Mouse (Mus musculus) large intestine, adult 2 months (tissue): Measurements from ENCODE around the gene Myo18a. TPM values are rescaled to one million over a fixed set of nuclear protein-coding genes. Genes with fewer than 3 reads are reported as not detected.

Experiments used
- DNase-seq: peaks from one replicate; pipeline ENCODE4 v3.0.0-alpha.2; 2012; ENCODE audit warnings: low read depth, low spot score
- WGBS: fragments of 180-500 bp; shearing (Covaris S2); methylation state at CpG from one replicate; pipeline ENCODE4 v1.1.7; 2018; 5-methylcytosine and 5-hydroxymethylcytosine counted together
- polyA plus RNA-seq: library from polyadenylated mRNA; depleted of rRNA; stranded (reverse); fragments of >200 nt; gene quantifications from 2 replicates; pipeline ENCODE4 v1.2.3, GENCODE M21; 2012

Gene Myo18a
- polyA plus RNA-seq, 1 experiment, result 69.0 TPM

DNA sequence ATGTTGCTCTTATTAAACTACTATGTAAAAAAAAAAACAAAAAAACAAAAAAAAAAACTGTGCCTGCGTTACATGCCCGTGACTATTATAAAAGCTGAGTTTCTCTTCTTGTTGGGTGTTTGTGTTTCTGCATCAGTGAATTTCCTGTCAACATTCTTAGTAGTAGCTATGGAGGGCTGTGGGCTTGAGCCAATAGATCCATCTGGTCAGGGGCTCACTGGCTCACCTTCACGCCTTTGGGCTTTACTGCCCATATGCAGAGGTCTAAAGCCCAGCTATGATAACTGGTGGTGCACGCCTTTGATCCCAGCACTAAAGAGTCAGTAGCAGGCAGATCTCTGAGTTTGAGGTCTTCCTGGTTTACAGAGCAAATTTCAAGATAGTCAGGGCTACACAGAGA is 6.5 kb downstream of the Myo18a start:
- DNase-seq, result no peak
- 79% methylated on average over 4 of the region's 4 CpGs for WGBS

DNA sequence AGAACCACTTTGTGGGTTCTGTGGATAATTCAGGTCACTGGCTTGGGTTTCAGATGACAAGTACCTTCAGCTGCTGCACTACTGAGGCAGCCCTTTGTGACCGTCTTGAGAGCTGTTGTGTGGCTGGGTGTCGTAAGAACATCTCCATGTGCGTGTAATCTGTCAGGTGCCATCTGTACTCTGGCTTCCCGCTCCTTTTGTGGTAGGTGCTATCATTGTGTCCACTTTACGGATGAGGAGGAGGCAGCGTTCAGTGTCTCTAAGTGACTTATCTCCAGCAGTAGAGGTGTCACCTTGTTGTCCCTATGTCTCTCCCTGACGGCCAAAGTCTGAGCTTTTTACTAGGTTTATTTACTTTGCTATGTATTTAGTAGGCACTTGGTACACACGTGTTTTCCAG is 7.3 kb downstream of the Myo18a start:
- WGBS, result 58% methylated on average over 8 of the region's 8 CpGs
- no peak for DNase-seq

DNA sequence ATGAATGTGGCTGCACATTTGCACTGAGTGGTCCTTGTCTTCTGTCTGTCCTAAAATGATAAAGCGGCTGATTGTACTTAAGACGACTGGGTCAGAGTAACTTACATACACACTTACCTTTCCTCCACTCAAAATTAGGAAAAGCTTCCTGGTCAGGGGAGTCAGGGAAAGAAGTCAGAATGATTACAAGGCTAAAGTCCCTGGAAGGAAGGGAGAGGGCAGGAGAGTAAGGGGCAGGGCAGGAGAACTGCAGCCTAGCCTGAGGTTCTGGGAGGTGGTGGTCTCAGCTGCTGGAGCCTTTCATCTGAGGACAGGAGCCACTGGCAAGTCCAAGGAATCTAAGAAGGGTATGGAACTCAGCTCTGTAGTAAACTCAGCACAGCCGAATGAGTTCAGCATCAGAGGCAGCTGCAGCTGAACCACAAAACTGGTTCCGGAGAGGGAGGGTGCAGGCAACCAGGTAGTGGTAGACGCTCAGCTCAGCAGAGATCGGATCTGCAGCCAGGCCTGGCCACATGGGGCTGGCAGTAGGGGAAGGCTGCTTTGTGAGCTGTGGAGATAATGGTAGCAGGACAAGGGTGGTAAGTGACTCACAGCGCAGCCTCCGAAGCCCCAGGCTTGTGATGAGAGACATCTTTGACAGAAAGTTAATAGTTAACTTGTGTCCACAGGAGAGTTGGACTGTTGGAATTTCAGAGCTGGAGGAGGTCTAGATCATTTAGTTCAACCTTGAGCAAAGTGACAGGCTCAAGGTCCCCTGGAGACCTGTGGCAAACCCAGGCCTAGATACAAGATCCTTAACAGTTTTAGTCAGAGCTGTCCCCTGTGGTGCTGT is 9.1 kb downstream of the Myo18a start:
- DNase-seq, result no peak
- 32% methylated on average over 8 of the region's 8 CpGs for WGBS

DNA sequence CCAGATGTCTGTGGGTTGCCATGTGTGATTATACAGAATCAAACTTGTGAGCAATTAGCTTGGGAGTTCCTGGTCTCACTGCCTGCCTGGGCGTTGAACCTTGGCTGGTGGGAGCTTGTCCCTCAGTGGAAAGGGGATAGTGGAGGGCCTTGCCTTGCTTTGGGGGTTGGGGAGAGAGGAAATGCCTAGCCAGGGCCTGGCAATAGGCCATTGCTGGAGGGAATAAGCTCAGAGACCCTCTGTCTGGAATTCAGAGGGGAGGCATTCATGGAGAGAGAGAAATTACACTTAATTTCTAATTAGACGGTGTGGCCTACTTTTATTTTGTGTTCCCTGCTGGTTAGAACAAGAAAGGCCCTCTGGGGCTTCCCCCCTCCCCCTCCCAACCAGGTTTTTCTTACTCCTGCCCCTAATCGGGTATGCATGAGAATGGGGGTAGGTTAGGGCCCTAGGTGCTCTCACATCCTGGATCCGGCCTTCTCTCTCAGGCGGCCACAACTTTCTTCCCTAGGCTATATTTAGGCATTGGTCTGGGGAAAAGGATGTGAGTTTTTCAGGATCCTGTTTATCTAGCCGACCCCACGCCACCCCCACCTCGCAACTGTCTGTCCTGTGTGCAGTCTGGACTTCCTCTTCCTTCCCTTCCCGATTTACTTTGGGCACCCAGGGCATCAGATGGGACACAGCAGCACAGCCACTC is 12.8 kb downstream of the Myo18a start:
- no peak for DNase-seq
- 70% methylated on average over 9 of the region's 9 CpGs for WGBS

DNA sequence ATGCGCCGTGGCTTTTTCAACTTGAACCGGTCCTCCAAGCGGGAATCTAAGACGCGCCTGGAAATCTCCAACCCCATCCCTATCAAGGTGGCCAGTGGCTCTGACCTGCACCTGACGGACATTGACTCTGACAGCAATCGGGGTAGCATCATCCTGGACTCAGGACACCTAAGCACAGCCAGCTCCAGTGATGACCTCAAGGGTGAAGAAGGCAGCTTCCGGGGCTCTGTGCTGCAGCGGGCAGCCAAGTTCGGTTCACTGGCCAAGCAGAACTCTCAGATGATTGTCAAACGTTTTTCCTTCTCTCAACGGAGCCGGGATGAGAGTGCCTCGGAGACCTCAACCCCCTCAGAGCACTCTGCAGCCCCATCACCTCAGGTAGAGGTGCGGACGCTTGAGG is 14.4 kb downstream of the Myo18a start:
- no peak for DNase-seq
- 93% methylated on average over 17 of the region's 17 CpGs for WGBS

DNA sequence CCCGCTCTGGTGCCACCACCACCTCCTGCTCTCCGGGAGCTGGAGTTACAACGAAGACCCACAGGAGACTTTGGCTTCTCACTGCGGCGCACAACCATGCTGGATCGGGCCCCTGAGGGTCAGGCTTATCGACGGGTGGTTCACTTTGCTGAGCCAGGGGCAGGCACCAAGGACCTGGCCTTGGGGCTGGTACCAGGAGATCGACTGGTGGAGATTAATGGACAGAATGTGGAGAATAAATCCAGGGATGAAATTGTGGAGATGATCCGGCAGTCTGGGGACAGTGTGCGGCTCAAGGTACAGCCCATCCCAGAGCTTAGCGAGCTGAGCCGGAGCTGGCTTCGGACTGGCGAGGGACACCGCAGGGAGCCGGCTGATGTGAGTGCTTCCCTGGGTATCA is 14.9 kb downstream of the Myo18a start:
- 96% methylated on average over 17 of the region's 17 CpGs for WGBS
- DNase-seq, result no peak

DNA sequence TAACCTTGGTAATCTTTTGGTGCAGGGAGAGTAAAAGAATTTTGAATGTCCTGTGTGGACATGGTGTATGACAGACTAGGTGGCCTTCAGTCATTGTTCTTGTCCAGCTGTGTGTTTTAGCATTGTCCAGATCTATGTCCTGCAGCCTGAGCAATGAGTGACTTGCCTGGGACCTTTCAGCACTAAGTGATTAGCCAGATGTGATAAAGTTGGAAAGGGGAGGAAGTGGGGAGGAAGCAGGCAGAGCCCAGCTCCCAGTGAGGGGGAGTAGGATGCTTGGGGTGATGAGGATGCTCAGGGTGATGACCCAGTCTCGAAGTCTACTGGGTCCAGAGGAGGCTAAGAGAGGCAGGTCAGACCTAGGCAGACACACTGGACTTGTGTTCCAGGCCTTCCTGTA is 16.2 kb downstream of the Myo18a start:
- WGBS, result 81% methylated on average over 1 of the region's 1 CpGs
- DNase-seq, result no peak

DNA sequence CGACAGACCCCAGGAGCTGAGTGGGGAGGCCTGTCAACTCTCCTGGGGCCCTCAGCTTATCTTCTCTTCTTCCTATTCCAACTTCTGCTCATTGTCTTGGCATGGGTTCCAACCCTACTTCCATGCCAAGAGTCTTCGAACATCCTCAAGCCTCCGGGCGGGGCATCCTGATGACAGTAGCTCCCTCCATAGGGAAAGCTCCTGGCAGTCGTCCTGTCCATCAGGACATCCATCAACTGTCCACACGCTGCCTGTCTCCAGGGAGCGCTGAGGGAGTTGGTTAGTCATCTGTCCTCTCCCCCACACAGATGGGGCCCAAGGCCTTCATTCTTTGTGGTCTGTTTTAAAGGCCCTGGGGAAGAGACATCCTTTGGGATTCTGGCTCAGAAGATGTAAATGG is 18.0 kb downstream of the Myo18a start:
- 59% methylated on average over 7 of the region's 7 CpGs for WGBS
- no peak for DNase-seq

DNA sequence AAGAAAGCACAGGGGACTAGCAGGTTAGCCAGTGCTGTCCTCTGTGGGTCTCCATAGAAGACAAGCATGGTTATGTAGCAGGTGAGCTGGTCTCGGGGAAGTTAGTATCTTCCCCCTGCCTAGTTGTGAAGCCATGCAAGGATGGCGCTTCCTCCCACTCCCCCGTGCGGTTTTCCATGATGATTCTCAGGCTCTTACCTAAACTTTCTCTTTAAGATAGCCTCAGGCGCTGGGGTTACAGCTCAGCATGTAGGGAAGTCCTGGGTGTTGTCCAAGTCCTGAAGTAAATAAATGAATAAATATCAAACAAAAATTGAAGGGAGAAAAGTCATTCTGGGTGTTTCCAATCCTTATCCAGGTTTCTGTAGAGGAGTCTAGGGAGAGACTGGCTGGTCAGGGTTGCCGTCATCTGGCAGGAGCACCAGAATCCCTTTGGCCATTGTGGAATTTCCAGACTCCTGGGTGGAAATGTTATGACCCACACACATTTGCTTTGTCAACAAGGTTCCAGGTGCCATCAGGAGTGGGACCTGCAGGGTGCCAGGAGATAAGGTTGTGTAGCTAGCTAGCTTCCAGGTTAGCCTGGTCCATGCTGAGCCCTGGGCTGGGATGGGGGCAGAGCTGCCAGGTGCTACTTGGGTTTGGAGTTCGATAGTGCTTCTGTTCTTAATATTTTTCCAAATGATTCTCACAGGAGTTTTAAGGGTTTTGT is 19.2 kb downstream of the Myo18a start:
- 82% methylated on average over 7 of the region's 7 CpGs for WGBS
- DNase-seq, result no peak

DNA sequence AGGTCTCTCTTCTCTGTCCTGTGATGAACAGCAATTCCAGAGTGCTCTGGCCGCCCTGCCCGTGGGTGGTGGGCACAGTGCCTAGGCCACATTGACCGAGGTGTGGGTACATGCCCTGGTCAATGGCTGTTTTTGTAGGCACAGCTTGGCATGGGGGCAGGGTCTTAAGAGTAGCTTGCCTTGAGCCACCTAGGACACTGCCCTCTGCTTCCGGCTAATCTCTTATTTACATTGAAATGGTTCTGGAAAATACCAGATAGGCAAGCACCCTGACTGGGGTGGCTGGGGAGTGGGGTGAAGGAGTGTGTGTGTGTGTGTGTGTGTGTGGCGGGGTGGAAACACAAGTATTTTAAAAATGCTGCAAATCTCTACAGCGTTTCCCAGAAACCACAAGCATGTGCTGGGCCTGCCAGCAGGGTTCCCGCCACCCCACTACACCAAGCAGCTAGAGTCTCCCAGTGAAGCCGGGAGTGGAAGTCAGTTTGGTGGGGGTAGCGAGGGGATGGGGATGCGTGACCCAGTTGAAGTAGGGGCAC is 20.2 kb downstream of the Myo18a start:
- WGBS, result 60% methylated on average over 10 of the region's 10 CpGs
- no peak for DNase-seq

DNA sequence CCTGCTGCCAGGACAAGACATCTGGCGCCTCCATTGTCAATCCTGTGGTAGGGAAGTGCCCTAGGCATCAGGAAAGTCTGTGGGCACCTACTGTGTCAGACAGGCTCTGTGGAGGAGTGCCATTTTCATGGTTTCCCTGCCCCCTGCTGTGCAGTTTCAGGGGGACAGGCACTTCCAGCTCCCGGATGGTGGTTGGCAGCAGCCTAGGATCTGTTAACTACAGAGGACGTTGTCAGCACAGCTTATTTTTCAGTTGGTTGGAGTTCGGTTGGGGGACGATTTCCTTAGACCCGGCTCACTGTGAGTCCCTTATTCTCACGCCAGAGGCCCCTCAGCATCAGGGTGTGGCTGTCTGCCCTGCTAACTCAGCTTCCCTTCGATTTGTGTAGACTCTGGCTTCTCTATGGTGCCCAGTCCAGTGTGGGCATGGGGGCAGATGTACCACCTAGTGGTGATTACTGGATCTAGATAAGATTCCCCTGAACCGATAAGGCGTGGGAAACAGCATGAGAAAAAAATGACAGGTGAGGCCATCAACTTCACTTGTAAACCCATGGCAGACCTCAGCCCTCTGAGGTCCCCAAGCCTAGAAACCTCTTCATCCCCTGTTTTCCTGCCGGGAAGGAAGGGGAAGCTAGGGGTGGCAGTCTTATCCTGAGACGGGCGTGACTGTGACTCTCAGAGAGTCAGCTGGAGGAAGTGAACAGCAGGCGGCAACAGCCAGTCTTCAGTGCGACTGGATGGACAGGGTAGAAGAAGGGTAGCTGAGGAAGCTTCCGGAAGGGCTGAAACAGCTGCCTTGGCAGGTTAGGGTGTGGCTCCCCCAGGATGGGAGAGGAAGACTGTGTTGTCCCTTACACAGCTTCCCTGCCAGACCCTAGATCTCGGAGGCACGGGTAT is 21.0 kb downstream of the Myo18a start:
- WGBS, result 19% methylated on average over 18 of the region's 18 CpGs
- no peak for DNase-seq

DNA sequence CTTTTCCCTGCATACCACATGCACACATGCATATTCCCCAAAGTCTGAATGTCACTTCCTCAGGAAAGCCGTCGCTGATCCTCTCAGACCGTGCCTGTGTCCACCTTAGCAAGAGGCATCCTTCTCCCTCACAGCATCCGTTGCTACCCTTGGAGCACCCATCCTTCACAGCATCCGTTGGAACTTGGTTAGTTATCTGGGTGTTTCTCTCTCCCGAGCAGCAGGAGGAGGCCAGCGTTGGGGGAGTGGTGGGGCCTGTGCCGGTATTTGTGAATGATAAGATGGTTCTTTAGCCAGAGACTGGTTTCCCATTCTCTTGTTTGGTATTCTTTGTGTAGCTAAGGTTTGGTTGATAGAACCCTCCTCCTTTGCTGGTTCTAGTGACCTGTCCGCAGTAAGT is 21.8 kb downstream of the Myo18a start:
- DNase-seq, result no peak
- WGBS, result 75% methylated on average over 9 of the region's 9 CpGs

DNA sequence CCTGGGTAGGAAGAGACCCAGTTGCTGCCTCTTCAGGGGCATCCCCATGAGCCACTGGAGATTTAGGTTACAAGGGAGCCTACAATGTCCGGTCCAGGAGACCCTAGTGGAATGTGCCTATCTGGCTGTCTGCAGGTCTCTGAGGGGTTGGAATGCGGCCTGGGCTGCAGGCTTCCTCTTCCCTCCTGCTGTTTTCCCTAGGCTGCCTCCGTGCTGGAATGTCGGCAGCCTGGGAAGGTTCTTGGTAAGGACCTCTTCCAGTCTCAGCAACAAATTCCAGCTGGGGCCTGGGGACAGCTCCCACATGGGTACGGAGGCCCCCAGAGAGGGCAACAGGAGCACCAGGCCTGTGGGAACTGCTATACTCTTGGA is 22.3 kb downstream of the Myo18a start:
- no peak for DNase-seq

DNA sequence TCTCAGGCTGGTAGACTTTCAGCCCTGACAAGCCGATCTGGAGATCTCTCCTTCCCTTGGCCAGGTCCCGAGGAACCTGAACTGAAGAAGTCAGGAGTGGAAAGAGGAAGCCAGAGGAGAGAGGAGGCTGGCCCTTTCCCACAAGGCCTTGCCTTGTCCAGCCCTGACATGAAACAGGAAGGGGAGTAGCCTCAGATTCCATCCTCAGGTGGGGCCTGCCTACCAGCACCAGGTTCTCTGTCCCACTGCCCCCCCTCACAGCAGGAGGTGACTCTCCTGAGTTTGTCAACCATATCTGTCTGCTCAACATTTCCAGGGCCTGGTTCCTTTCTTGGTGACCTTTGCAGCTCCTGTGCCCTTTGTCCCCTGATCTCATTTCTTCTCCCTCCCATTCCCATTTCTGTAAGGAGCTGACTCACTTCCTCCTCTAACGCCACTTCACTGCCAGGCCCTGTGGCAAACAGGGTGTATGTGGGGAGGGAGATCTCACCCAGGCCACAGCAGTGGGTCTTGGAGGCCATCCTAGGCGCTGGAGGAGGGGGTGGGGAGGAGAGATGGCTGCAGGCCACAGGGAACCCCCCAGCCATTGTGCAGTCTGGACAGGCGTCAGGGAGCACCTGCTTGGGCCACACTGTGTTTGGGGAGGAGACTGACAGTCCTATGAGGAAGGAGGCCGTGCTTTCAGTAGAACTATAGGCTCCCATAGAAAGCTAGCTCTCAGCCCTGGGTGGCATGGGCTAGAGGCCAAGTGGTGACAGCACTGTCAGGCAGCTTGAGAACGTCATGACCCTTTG is 22.9 kb downstream of the Myo18a start:
- WGBS, result 21% methylated on average over 7 of the region's 7 CpGs
- DNase-seq, result peak; percentile 90

More for the DNA sequence above, 22.3 kb downstream of the Myo18a start:
- WGBS, result 35% methylated on average over 5 of the region's 5 CpGs

DNA sequence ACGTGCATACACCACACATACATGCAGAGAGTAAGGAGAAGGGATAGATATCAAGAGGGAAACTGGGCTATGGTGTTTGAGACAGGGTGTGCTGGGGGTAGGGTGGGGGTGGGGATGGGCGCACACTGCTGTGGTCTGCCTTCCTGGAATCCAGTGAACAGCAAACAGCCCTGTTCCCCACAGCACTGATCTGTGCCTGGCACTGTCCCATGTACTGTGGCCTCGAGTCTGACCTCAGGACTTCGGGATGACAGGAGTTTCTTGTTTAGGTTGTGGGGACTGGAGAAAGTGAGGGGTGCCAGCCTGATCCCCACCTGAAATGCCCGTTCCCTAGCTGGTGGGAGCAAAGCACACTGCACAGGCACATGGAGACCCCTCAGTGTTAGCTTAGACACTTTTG is 24.7 kb downstream of the Myo18a start, which contains the start of gene Gm10277:
Gm10277 (minus strand) TSS at position 41 of the 400 bp plus-strand sequence.
- DNase-seq, result no peak
- WGBS, result 81% methylated on average over 5 of the region's 5 CpGs

DNA sequence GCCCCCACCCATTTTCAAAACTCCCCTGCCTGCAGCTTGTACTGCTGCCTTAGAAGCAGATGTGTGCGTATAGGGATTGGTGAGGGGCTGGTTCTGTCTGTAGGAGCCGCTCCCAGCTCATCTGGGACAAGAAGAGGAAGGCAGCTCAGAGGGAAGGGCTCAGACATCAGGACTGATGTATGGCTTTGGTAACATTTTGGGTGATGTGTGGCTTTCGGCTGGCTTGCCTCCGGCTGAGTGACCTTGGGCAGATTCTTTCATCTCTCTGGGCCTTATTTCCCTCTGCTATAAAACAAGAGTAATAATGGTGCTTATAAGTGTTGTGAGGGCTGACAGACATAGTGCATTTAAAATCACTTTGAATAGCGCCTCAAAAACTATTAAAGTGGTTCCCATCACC is 26.5 kb downstream of the Myo18a start:
- 86% methylated on average over 5 of the region's 5 CpGs for WGBS

DNA sequence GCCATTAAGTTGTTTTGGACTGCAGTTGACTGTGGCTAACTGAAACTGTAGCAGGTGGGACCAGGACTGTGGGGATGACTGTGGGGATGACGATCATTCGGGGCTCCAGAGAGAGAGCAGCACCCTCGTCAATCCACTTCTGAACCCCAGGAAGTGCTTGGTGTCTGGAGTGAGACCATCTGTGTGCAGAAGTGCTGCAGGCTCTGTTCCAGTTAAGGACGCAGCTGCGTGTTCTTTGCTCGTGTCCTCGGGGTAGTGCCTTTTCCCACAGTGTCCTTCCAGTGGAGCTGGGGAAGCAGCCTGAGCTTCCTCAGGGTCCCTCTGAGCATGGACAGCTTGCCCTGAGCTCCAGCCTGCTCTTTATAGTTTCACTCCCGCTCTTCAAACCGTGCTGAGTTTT is 27.2 kb downstream of the Myo18a start:
- DNase-seq, result no peak
- 55% methylated on average over 9 of the region's 9 CpGs for WGBS

More for the DNA sequence above, 26.5 kb downstream of the Myo18a start:
- DNase-seq, result no peak

DNA sequence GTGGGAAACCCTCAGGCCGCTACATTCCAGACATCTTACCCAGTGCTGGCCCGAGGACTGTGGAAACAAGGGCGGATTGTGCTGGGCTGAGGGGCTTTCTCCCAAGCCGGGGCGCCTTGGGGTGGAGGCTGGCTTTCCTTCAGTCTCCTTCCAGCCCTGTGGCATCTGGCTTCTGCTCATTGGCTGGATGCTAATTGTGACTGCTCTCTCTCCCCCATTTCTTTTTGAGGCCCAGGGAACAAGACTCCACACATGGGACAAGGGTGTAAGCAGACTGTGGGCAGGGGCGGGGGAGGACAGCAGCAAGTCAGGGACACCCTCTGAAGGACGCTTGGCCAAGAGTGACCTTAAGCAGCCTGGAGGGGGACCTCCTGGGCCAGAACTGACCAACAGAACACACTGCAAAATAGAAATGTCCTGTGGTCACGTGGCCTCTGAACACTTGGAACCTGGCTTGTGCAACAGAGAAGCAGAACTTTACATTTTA is 28.2 kb downstream of the Myo18a start:
- WGBS, result 73% methylated on average over 8 of the region's 8 CpGs
- no peak for DNase-seq
